Mouse (Mus musculus) midbrain, postnatal 0 days (tissue): ENCODE data around the gene Xpr1. TPM values are rescaled to one million over a fixed set of nuclear protein-coding genes. Genes with fewer than 3 reads are reported as not detected.

Source experiments
- ATAC-seq: fragments of 200-750 bp; cut with Nextera tagmentation; 2 replicates; pipeline ENCODE4 v1.8.0; 2017; ENCODE audit warnings: moderate number of reproducible peaks, mild to moderate bottlenecking, moderate TSS enrichment, moderate library complexity; ENCODE audit not compliant: low FRiP score
- DNase-seq: peaks from one replicate; pipeline ENCODE4 v3.0.0-alpha.2; 2015; ENCODE audit warnings: low spot score
- H3K27ac ChIP-seq: fragments of 300-500 bp; sonication (generic); 2 replicates; pipeline ENCODE4 v1.5.1; 2014; ENCODE audit warnings: low read depth, mild to moderate bottlenecking, low read length, mixed read lengths
- H3K27me3 ChIP-seq: fragments of 300-500 bp; sonication (generic); 2 replicates; pipeline ENCODE4 v1.6.1; 2014; ENCODE audit warnings: low read length, control low read depth, mixed read lengths; ENCODE audit not compliant: insufficient read depth
- H3K36me3 ChIP-seq: fragments of 300-500 bp; sonication (generic); 2 replicates; pipeline ENCODE4 v1.6.1; 2014; ENCODE audit warnings: low read length, control low read depth, mixed read lengths; ENCODE audit not compliant: insufficient read depth
- H3K4me1 ChIP-seq: fragments of 300-500 bp; sonication (generic); 2 replicates; pipeline ENCODE4 v1.6.1; 2014; ENCODE audit warnings: mild to moderate bottlenecking, control low read depth, antibody characterized with exemption, low read length, mixed read lengths; ENCODE audit not compliant: insufficient read depth
- H3K4me2 ChIP-seq: fragments of 300-500 bp; sonication (generic); 2 replicates; pipeline ENCODE4 v1.6.1; 2014; ENCODE audit warnings: low read depth, mild to moderate bottlenecking, low read length, mixed read lengths; ENCODE audit not compliant: poor library complexity, severe bottlenecking
- H3K4me3 ChIP-seq: fragments of 300-500 bp; sonication (generic); 2 replicates; pipeline ENCODE4 v1.5.1; 2014; ENCODE audit warnings: low read depth, mild to moderate bottlenecking, low read length, moderate library complexity
- H3K9ac ChIP-seq: fragments of 300-500 bp; sonication (generic); replicated peaks from 2 replicates; pipeline ENCODE4 v1.6.1; 2014; ENCODE audit warnings: mild to moderate bottlenecking, low read length, moderate library complexity, mixed read lengths; ENCODE audit not compliant: poor library complexity, severe bottlenecking
- H3K9me3 ChIP-seq: fragments of 300-500 bp; sonication (generic); 2 replicates; pipeline ENCODE4 v1.6.1; 2016; ENCODE audit warnings: low read length, control low read depth
- CTCF ChIP-seq: IDR thresholded peaks from 2 replicates; pipeline ENCODE4 v1.5.1; 2016; ENCODE audit warnings: antibody characterized with exemption, mild to moderate bottlenecking
- WGBS: fragments of 180-500 bp; shearing (Covaris S2); extraction: QIAGEN DNeasy Blood & Tissue Kit; methylation state at CpG from one replicate; pipeline ENCODE4 v1.1.7; 2014; 5-methylcytosine and 5-hydroxymethylcytosine counted together
- polyA plus RNA-seq: library from polyadenylated mRNA; unstranded; fragments of >200 nt; fragmentation: Nextera tagmentation; extraction: Ambion mirVana; gene quantifications from 2 replicates; pipeline ENCODE4 v1.2.1, GENCODE M21; 2015
- total RNA-seq: library from RNA; depleted of rRNA; stranded (reverse); fragments of >200 nt; gene quantifications from 2 replicates; pipeline ENCODE4 v1.2.3, GENCODE M21; 2014

Xpr1 gene
- total and polyA plus RNA-seq, 2 experiments from 2014 or later = 38.3 to 177 TPM

DNA sequence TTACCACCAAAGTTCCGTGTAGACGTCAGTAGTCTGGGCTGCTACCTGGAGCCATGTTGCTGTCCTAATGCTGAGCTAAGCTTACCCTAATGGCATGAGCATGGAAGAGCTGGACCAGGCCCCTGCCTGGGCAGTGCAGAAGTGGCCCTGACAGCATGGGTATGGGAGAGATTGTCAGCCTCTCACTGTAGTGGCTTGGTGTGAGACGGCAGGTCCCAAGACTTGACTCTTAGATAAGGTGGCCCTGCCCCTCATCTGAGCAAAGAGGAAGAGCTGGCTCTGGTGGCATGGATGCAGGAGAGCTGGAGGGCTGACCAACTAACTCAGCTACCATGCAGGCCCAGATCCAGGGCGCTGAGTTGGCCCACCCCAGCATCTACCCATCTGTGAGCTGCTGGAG is 79.9 kb downstream of the Xpr1 start:
- Histone ChIP-seq H3K9me3 (no peaks in the 10 kb centered on the region), H3K27me3 (no peaks in the 10 kb centered on the region), H3K4me3 (no peak overlapping the region), H3K9ac (no peak overlapping the region), H3K36me3 (no peaks in the 10 kb centered on the region; the same call in 1 of the 2 replicates), H3K4me2 (no peak overlapping the region), H3K27ac (no peak overlapping the region), H3K4me1 (no peaks in the 10 kb centered on the region)
- no peak for TF ChIP-seq CTCF
- DNase-seq = no peak
- over 99% methylated on average over 4 of the region's 4 CpGs for WGBS
- ATAC-seq = no peak

DNA sequence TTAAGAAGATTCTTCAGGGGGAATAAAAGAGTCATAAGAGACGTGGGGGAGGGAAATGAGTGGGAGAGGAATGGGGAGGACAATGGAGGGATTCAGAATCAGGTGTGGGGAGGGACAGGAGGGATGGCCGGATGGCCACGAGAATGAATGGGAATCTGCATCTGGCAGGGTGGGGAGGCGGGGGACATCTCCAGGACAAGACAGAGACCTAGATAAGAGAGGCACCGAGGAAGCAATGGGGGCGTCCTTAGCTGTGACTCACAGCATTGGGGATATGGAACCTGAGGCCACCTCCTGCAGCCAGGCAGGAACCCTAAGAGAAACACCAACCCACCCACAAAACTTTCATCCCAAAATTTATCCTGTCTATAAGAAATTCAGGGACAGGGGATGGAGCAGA is 81.3 kb downstream of the Xpr1 start:
- no peaks in the 10 kb centered on the region; the same call in 1 of the 2 replicates for H3K36me3 ChIP-seq
- DNase-seq (no peak), ATAC-seq (no peak)
- H3K27ac ChIP-seq = no peak overlapping the region
- no peaks in the 10 kb centered on the region for H3K27me3 ChIP-seq
- no peak for TF ChIP-seq CTCF
- no peaks in the 10 kb centered on the region for H3K4me1 ChIP-seq
- no peak overlapping the region for H3K4me3 ChIP-seq
- no peak overlapping the region for H3K9ac ChIP-seq
- H3K4me2 ChIP-seq = no peak overlapping the region
- 67% methylated on average over 6 of the region's 6 CpGs for WGBS
- H3K9me3 ChIP-seq = no peaks in the 10 kb centered on the region

DNA sequence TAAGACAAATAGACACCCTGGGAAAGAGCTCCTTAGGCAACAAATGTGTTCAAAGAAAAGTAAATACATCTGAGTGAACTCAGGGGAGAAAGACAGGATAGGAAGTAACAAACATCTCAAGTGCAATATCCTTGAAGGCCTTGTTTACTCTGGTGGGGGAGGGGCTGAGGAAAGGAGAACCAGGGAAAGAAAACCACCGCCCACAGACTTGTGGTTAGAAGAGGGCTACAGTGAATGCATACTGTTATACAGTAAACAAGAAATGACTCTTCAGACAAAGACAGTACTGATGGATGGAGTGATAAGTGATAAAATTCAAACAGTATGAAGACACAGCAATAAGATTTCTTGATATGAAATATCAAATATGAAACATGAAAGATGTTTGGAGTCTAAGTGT is 95.0 kb downstream of the Xpr1 start:
- Histone ChIP-seq H3K9me3 (no peaks in the 10 kb centered on the region), H3K4me1 (no peaks in the 10 kb centered on the region), H3K27ac (no peak overlapping the region), H3K36me3 (no peaks in the 10 kb centered on the region), H3K9ac (no peak overlapping the region), H3K4me3 (no peak overlapping the region), H3K4me2 (no peak overlapping the region), H3K27me3 (no peaks in the 10 kb centered on the region)
- 84% methylated on average over 1 of the region's 1 CpGs for WGBS
- DNase-seq (no peak), ATAC-seq (no peak)
- TF ChIP-seq CTCF = no peak

DNA sequence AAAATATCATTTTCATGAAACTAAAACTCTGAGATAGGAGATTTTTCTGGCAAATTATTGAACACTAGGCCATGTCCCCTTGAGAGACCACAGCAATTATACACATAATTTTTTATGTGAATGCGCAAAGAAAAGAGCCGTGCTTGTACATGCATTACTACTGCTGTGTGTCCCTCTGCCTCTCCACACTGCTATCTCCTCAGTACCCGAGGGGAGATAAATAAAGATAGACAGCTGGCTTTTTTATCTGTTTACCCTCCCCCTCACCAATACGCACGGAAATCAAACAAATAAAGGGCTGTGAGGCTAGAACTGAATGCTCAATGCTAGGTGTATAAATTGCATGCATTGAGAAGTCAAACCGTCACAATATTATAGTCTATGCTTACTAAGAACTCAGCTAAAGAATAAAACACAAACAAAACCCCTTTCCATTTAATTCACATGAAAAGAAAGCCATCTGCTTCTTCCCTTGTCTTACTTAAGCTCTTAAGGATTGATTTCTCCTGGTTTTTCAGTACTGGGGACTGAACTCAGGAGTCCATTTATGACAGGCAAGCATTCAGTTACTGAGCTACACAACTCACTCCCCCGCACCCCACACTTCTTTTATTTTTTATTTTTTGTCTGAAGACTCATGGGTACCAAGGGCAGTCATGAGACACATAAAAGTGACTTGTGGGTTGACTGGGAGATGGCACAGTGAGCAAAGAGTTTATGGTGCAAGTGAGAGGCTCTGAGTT is 97.0 kb downstream of the Xpr1 start:
- H3K4me1 ChIP-seq = no peaks in the 10 kb centered on the region
- no peak overlapping the region for H3K4me2 ChIP-seq
- H3K27me3 ChIP-seq = no peaks in the 10 kb centered on the region
- DNase-seq (no peak), ATAC-seq (no peak)
- TF ChIP-seq CTCF = no peak
- H3K9ac ChIP-seq = no peak overlapping the region
- no peak overlapping the region for H3K27ac ChIP-seq
- no peaks in the 10 kb centered on the region for H3K36me3 ChIP-seq
- no peak overlapping the region for H3K4me3 ChIP-seq
- no peaks in the 10 kb centered on the region for H3K9me3 ChIP-seq
- WGBS = 37% methylated on average over 7 of the region's 7 CpGs

DNA sequence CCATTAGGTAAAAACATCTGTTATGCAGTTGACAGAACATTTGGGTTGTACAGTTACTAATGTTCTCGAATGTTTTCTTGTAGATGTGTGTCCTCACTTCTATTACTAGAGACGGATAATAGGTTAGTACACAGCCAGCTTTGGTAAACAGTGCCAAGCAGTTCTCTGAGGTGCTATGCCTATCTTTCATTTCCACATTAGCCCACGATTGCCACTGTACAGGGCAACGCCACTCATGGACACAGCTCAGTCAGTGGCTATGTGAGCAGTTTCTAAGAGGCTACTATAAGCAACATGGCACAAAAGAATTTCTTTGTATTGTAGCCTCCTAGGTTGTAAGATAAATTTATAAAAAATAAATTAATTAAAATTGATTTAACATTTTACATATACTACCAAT is 97.7 kb downstream of the Xpr1 start:
- no peak for ATAC-seq
- H3K4me2 ChIP-seq = no peak overlapping the region
- H3K9ac ChIP-seq = no peak overlapping the region
- no peaks in the 10 kb centered on the region for H3K4me1 ChIP-seq
- no peak overlapping the region for H3K27ac ChIP-seq
- no peak for DNase-seq
- H3K4me3 ChIP-seq = no peak overlapping the region
- no peak for TF ChIP-seq CTCF
- no peaks in the 10 kb centered on the region for H3K9me3 ChIP-seq
- H3K36me3 ChIP-seq = no peaks in the 10 kb centered on the region
- WGBS = 76% methylated on average over 4 of the region's 4 CpGs
- no peaks in the 10 kb centered on the region for H3K27me3 ChIP-seq

DNA sequence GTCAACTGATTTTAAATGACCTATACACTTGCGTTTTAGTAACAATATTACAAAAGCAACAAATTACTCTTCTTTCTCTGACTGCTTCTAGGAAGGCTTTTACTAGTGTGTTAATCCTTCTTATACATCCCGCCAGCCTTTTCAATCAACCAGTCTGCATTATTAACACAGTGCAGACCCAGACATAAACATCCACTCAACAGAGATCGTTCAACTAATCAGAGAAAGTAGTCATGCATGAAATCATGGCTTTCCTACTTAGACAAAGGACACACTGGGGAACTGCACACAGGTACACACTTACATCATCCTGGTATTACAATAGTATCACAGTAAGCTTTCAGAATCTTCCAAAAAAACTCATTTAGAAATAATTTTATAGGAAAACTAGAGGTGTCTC is 105.5 kb downstream of the Xpr1 start:
- no peak for DNase-seq
- no peak for ATAC-seq
- 34% methylated on average over 3 of the region's 3 CpGs for WGBS
- 0 out of 2 replicates have a peak, but pooled peaks cover 2% of the 10 kb centered on the region for H3K36me3 ChIP-seq
- H3K9me3 ChIP-seq = no peaks in the 10 kb centered on the region
- no peaks in the 10 kb centered on the region for H3K27me3 ChIP-seq
- H3K4me2 ChIP-seq = no peak overlapping the region
- TF ChIP-seq CTCF = no peak
- no peak overlapping the region for H3K27ac ChIP-seq
- no peak overlapping the region for H3K4me3 ChIP-seq
- no peak overlapping the region for H3K9ac ChIP-seq
- H3K4me1 ChIP-seq = 0 out of 2 replicates have a peak, but pooled peaks cover 4% of the 10 kb centered on the region
